Mouse (Mus musculus) stomach, postnatal 0 days (tissue): ENCODE data around the gene Hexim2.

ENCODE experiments used
- CTCF ChIP-seq: IDR thresholded peaks from 2 replicates; pipeline ENCODE4 v1.5.1; 2016; ENCODE audit warnings: antibody characterized with exemption, low read depth, mild to moderate bottlenecking, moderate library complexity
- EP300 ChIP-seq: optimal IDR thresholded peaks from 2 replicates; pipeline ENCODE3; 2016; ENCODE audit warnings: antibody characterized with exemption

DNA sequence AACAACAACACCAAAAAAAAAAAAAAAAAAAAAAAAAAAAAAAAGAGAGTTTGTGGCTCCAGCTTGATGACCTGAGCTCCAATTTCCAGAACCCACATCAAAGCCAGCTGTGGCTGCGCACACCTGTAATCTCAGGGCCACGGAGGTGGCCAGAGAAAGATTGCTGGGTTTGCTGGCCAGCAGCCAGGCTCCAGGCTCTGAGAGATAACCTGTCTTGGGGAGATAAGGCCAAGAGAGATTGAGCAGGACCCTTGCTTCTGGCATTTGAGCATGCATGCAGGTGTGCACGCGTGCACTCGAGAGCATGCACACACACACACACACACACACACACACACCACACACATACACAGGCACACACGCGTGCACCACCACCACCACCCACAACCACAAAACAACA lies 38.9 kb upstream of the Hexim2 start:
- TF ChIP-seq CTCF = no peak
- TF ChIP-seq EP300 = no peak
